Mouse (Mus musculus): ENCODE data around the gene Dock9. TPM values are rescaled to one million over a fixed set of nuclear protein-coding genes. Genes with fewer than 3 reads are reported as not detected.

Gene Dock9
- polyA plus RNA-seq, 1 experiment from 2014 or later = 12.1 TPM

GRCm38 (mm10) chr14:121606433-121606832 is 191.2 kb downstream of the Dock9 start:
- H3K4me3 ChIP-seq = no peak overlapping the region
- no peak overlapping the region for H3K27ac ChIP-seq (replicated peaks)
- H3K27me3 ChIP-seq = no peaks in the 10 kb centered on the region
- no peak overlapping the region for H3K4me2 ChIP-seq
- no peak overlapping the region for H3K9ac ChIP-seq
- 82% methylated on average over 7 of the region's 7 CpGs for WGBS
- H3K9me3 ChIP-seq = no peaks in the 10 kb centered on the region
- ATAC-seq (ENCODE audit: low FRiP score, low read depth) = no peak
- peaks cover 12% of the 10 kb centered on the region; the same call in 1 of the 2 replicates for H3K36me3 ChIP-seq
- H3K4me1 ChIP-seq (replicated peaks) = no peaks in the 10 kb centered on the region

DNA sequence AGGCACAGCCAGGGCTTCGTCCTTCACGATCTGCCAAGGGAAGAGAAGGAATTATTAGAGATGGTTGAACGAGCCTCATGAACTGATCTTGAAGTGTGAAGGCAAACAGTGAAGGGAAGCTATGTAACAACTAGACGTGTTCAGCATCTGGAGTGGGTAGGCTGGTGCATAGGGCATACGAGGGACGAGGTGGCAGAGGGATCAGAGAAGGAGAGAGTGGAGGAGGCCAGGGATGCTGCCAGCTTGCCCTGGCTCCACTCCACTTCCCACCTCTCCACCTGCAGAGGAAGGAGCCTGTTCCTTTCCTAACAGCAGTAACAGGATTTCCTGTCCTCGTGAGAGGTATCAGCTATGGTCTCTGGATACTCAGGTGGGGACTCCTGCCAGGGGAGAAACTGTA is 192.4 kb downstream of the Dock9 start:
- Histone ChIP-seq H3K9me3 (no peaks in the 10 kb centered on the region), H3K4me2 (no peak overlapping the region), H3K4me1 (replicated peaks) (no peaks in the 10 kb centered on the region), H3K27ac (replicated peaks) (no peak overlapping the region), H3K4me3 (no peak overlapping the region), H3K36me3 (peaks cover 15% of the 10 kb centered on the region; the same call in 1 of the 2 replicates), H3K9ac (no peak overlapping the region), H3K27me3 (no peaks in the 10 kb centered on the region)
- ATAC-seq (ENCODE audit: low FRiP score, low read depth) = no peak
- 72% methylated on average over 7 of the region's 7 CpGs for WGBS

DNA sequence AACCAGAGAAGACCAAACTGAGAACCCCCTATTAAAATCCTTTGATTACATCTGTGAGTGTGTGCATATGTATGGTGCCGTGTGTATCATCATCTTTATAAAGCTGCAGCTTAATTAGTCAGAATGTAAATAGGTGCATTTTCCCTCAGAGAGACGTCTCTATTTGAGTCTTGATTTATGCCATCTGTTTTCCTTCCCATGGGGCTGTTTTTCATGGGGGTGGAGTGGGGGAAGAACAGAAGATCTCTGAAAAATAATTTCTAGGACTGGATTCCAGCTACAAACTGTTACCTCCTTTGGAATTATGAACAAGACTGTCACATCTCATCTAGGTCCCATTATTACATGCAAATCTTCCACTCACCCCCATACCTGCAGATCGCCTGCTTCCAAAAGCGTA is 193.1 kb downstream of the Dock9 start:
- WGBS = 62% methylated on average over 4 of the region's 4 CpGs
- Histone ChIP-seq H3K27ac (replicated peaks) (no peak overlapping the region), H3K4me1 (replicated peaks) (no peaks in the 10 kb centered on the region), H3K36me3 (peaks cover 15% of the 10 kb centered on the region; the same call in 1 of the 2 replicates), H3K4me3 (no peak overlapping the region), H3K9me3 (no peaks in the 10 kb centered on the region), H3K4me2 (no peak overlapping the region), H3K9ac (no peak overlapping the region), H3K27me3 (no peaks in the 10 kb centered on the region)
- ATAC-seq (ENCODE audit: low FRiP score, low read depth) = no peak

DNA sequence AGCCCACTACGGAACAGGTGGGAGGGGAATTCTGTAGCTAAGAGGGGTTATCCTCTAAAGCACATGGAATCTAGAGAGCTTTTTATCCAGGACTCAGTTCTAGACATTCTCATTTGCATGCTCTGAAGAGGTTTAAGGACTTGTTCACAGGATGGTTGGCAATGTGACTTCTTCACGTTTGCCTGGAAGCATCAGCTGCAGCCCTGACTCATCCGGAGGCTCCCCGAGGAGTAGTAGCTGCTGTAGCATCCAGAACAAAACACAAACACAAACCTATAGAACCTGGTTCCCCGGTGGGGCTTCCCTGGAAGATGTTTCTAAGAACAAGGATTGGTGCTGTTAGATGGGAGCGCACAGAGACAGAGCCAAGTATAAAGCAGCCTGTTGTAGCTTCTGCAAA is 195.0 kb downstream of the Dock9 start:
- H3K4me1 ChIP-seq (replicated peaks) = no peaks in the 10 kb centered on the region
- no peak overlapping the region for H3K4me3 ChIP-seq
- WGBS = 76% methylated on average over 6 of the region's 6 CpGs

DNA sequence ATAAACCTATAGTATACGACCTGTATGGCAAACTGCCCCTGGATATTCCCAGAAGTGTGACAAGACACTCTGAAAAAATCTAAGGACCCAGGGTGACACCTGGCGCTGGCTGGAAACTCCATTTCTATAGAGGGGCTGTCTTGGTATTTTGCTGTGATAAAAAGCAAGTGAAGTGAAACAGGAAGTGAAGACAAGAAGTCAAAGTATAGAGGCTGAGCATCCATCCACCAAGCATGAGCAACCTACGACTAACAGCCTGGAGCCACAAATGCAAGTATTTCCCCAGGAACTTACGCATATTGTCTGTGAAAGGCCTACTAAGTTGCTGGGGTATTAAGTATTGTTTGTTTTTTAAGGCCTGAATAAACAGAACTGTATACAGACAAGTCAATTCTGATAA is 197.1 kb downstream of the Dock9 start:
- no peak overlapping the region for H3K4me2 ChIP-seq
- no peak for ATAC-seq (ENCODE audit: low FRiP score, low read depth)
- no peak overlapping the region for H3K27ac ChIP-seq (replicated peaks)
- H3K4me1 ChIP-seq (replicated peaks) = no peaks in the 10 kb centered on the region
- H3K4me3 ChIP-seq = no peak overlapping the region
- no peaks in the 10 kb centered on the region for H3K27me3 ChIP-seq
- H3K36me3 ChIP-seq = peaks cover 6% of the 10 kb centered on the region; the same call in 1 of the 2 replicates
- 94% methylated on average over 4 of the region's 4 CpGs for WGBS
- H3K9me3 ChIP-seq = no peaks in the 10 kb centered on the region
- no peak overlapping the region for H3K9ac ChIP-seq

More for the DNA sequence above, 195.0 kb downstream of the Dock9 start:
- Histone ChIP-seq H3K27me3 (no peaks in the 10 kb centered on the region), H3K36me3 (peaks cover 12% of the 10 kb centered on the region; the same call in 1 of the 2 replicates), H3K4me2 (no peak overlapping the region), H3K9ac (no peak overlapping the region), H3K9me3 (no peaks in the 10 kb centered on the region), H3K27ac (replicated peaks) (no peak overlapping the region)
- no peak for ATAC-seq (ENCODE audit: low FRiP score, low read depth)

GRCm38 (mm10) chr14:121597073-121597472 is 200.6 kb downstream of the Dock9 start:
- H3K27ac ChIP-seq (replicated peaks) = no peak overlapping the region
- no peaks in the 10 kb centered on the region for H3K4me1 ChIP-seq (replicated peaks)
- H3K9me3 ChIP-seq = no peaks in the 10 kb centered on the region
- ATAC-seq (ENCODE audit: low FRiP score, low read depth) = no peak
- H3K36me3 ChIP-seq = peaks cover 3% of the 10 kb centered on the region; the same call in 1 of the 2 replicates
- no peak overlapping the region for H3K4me2 ChIP-seq
- WGBS = 89% methylated on average over 6 of the region's 6 CpGs
- H3K4me3 ChIP-seq = no peak overlapping the region
- H3K9ac ChIP-seq = no peak overlapping the region
- H3K27me3 ChIP-seq = no peaks in the 10 kb centered on the region

DNA sequence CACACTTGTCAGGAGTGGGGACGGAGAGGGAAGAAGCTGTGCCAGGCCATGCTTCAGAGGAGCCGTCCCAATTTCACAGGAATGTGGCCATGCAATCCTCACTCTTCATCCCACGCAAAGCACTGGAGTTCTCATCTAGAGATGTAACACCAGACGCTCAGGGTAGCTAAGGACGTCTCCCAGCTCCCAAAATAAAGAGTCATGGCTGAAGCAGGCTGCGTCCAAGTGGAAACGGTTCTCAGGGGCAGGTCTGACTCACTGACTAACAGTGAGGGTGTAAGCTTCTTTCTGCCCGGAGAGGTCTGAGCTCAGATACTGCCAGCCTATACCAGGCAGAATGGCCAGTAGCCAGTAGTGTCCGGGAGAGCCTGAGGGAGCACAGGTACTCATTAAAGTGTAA is 201.0 kb downstream of the Dock9 start:
- Histone ChIP-seq H3K36me3 (peaks cover 3% of the 10 kb centered on the region; the same call in 1 of the 2 replicates), H3K9ac (no peak overlapping the region), H3K27ac (replicated peaks) (no peak overlapping the region), H3K4me3 (no peak overlapping the region), H3K4me2 (no peak overlapping the region), H3K9me3 (no peaks in the 10 kb centered on the region), H3K27me3 (no peaks in the 10 kb centered on the region), H3K4me1 (replicated peaks) (no peaks in the 10 kb centered on the region)
- ATAC-seq (ENCODE audit: low FRiP score, low read depth) = no peak
- 79% methylated on average over 9 of the region's 9 CpGs for whole genome bisulfite sequencing

DNA sequence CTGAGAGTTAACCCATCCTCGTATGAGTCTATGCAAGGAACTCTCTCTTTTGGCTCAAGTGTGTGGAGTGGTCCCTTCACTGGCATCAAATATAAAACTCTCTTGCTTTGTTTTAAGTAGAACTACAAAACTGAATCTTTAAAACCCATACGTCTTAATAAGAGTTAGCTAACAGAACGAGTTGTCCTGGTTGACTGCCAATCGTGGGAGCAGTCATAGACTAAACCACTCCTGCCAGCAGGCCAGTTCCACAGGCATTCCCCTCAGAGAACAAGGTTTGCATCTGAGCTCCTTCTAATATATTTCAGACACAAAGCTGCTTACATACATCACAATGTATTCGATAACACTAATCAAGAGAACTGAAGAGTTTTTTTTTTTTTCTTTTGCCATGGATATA is 203.0 kb downstream of the Dock9 start:
- no peak overlapping the region for H3K4me2 ChIP-seq
- WGBS = 85% methylated on average over 5 of the region's 5 CpGs
- H3K27ac ChIP-seq (replicated peaks) = no peak overlapping the region
- H3K9ac ChIP-seq = no peak overlapping the region
- H3K4me1 ChIP-seq (replicated peaks) = no peaks in the 10 kb centered on the region
- no peaks in the 10 kb centered on the region for H3K27me3 ChIP-seq
- no peak for ATAC-seq (ENCODE audit: low FRiP score, low read depth)
- H3K9me3 ChIP-seq = no peaks in the 10 kb centered on the region
- no peak overlapping the region for H3K4me3 ChIP-seq
- H3K36me3 ChIP-seq = peaks cover 3% of the 10 kb centered on the region; the same call in 1 of the 2 replicates

- Histone ChIP-seq H3K27ac (replicated peaks) (no peak overlapping the region), H3K4me3 (no peak overlapping the region), H3K4me2 (no peak overlapping the region), H3K27me3 (no peaks in the 10 kb centered on the region), H3K9ac (no peak overlapping the region), H3K36me3 (peaks cover 3% of the 10 kb centered on the region; the same call in 1 of the 2 replicates), H3K4me1 (replicated peaks) (peaks cover 4% of the 10 kb centered on the region), H3K9me3 (no peaks in the 10 kb centered on the region)
- WGBS = 68% methylated on average over 10 of the region's 10 CpGs
- ATAC-seq (ENCODE audit: low FRiP score, low read depth) = no peak
Observed at GRCm38 (mm10) chr14:121593313-121593929, 204.2 kb downstream of the Dock9 start.

- Histone ChIP-seq H3K9me3 (no peaks in the 10 kb centered on the region), H3K27ac (replicated peaks) (no peak overlapping the region), H3K4me3 (no peak overlapping the region), H3K27me3 (no peaks in the 10 kb centered on the region), H3K36me3 (peaks cover 3% of the 10 kb centered on the region; the same call in 1 of the 2 replicates), H3K4me1 (replicated peaks) (peaks cover 4% of the 10 kb centered on the region), H3K9ac (no peak overlapping the region), H3K4me2 (no peak overlapping the region)
- 39% methylated on average over 3 of the region's 3 CpGs for WGBS
- ATAC-seq (ENCODE audit: low FRiP score, low read depth) = no peak
Observed at GRCm38 (mm10) chr14:121592890-121593289, 204.7 kb downstream of the Dock9 start.

- Histone ChIP-seq H3K4me1 (replicated peaks) (peaks cover 4% of the 10 kb centered on the region), H3K27me3 (no peaks in the 10 kb centered on the region), H3K4me2 (no peak overlapping the region), H3K27ac (replicated peaks) (no peak overlapping the region), H3K36me3 (peaks cover 7% of the 10 kb centered on the region; the same call in 1 of the 2 replicates), H3K4me3 (no peak overlapping the region), H3K9me3 (no peaks in the 10 kb centered on the region), H3K9ac (no peak overlapping the region)
- WGBS = 34% methylated on average over 9 of the region's 9 CpGs
- no peak for ATAC-seq (ENCODE audit: low FRiP score, low read depth)
Observed at GRCm38 (mm10) chr14:121592356-121592755, 205.3 kb downstream of the Dock9 start.

DNA sequence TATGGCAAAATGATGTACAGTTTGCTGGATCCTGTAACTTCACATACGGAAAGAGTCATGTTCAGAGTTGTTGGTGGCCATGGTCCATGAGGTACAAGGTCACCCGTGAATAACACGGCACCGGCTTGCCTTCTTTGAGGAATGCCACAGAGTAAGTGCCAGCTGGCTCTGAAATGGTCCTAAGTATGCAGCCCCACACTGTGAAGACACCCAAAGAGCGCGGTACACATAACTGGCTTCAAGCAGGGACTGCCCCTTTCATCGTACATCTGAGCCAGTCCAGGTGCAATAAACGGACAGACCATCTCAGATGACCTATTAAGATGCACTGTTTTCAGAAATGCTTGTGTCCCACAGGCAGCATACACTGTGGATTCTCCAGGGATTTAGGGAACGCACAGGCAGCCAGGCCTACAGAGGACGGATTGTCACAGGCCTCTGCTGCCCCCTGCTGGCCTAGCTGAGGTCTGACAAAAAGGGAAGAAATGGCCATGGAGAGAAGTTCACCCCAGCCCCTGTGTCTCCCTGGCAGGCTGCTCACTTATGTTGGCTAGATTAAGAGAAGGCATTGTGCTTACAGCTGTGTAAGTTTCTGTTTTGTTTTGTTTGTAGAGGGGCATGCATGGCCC is 208.4 kb downstream of the Dock9 start:
- WGBS = 44% methylated on average over 10 of the region's 10 CpGs

More for the DNA sequence above, 208.4 kb downstream of the Dock9 start:
- no peak overlapping the region for H3K4me3 ChIP-seq
- no peaks in the 10 kb centered on the region for H3K27me3 ChIP-seq
- no peak overlapping the region for H3K4me2 ChIP-seq
- no peaks in the 10 kb centered on the region for H3K9me3 ChIP-seq
- H3K4me1 ChIP-seq (replicated peaks) = peaks cover 15% of the 10 kb centered on the region
- no peak overlapping the region for H3K27ac ChIP-seq (replicated peaks)
- H3K36me3 ChIP-seq = peaks cover 7% of the 10 kb centered on the region; the same call in 1 of the 2 replicates
- H3K9ac ChIP-seq = no peak overlapping the region
- ATAC-seq (ENCODE audit: low FRiP score, low read depth) = peak; percentile 59
